Mouse (Mus musculus) gastrocnemius, postnatal 4 days (tissue): ENCODE measurements around the gene Zfp978. TPM values are rescaled to one million over a fixed set of nuclear protein-coding genes. Genes with fewer than 3 reads are reported as not detected.

Source experiments
- DNase-seq, 2 experiments: peaks; one replicate each; pipeline ENCODE4 v3.0.0; 2021 to 2022; ENCODE audit warnings: low spot score in 2 of 2, mixed read lengths in 2 of 2
- total RNA-seq, 2 experiments: library from RNA; stranded (reverse); gene quantifications; 2 replicates each; pipeline ENCODE4 v1.2.3; 2021

Zfp978 gene
- total RNA-seq, 2 experiments from 2014 or later = not detected

DNA sequence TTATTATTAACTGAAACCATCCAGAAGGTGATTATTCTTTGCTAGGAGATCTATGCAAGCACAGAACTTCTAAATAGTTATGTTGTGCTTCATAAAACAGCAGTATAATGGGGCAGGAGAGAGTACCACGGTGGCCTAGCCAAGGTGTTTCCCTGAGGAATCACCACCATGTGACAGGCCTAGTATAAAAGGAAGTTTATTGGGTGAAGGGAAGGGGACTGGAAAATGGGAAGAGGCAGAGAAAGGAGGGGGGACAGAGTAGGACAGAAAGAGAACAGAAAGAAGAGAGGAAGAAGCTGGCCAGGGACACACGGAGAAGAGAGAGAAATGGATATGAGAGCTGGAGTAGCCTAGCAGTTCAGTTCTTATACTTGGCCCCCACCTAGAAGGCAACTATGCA is 72.8 kb downstream of the Zfp978 start:
- DNase-seq = no peak

Other genes with a start within 250 kb of the Zfp978 start
- gene Zfp991, start 229.3 kb upstream of the Zfp978 start, total RNA-seq = 1 to 10 TPM; 6.8 to 7.4 TPM
- gene Zfp988, start 55.6 kb upstream of the Zfp978 start, total RNA-seq = not detected
- gene Zfp982, start 131.1 kb downstream of the Zfp978 start, total RNA-seq = 1 to 10 TPM; 4.6 to 7.0 TPM
- gene Gm16503, start 178.9 kb downstream of the Zfp978 start, total RNA-seq = under 1 TPM; 0.65 to 0.66 TPM
- gene Zfp985, start 192.0 kb downstream of the Zfp978 start, total RNA-seq = under 1 TPM in 1 of 2 experiments, not detected in 1; 0.13 TPM